Mouse (Mus musculus): Measurements from ENCODE around the gene Eme2. TPM values are rescaled to one million over a fixed set of nuclear protein-coding genes. Genes with fewer than 3 reads are reported as not detected.

Gene Eme2
- total RNA-seq, 2 experiments from 2014 or later, result 24.8 to 27.1 TPM

- DNase-seq, result peak; percentile 78
Measured at GRCm38 (mm10) chr17:24896241-24896992, 1.5 kb upstream of the Eme2 start, which contains the start of gene Nme3. Gene Nme3, plus strand, starts transcription at chr17:24896500.

- DNase-seq, result no peak
Measured at GRCm38 (mm10) chr17:24895571-24896240, 819 bp upstream of the Eme2 start.

GRCm38 (mm10) chr17:24894061-24894994, 559 bp downstream of the Eme2 start:
- no peak for DNase-seq

GRCm38 (mm10) chr17:24893276-24893675, 1.6 kb downstream of the Eme2 start:
- DNase-seq, result no peak

GRCm38 (mm10) chr17:24892785-24893184, 2.1 kb downstream of the Eme2 start:
- no peak for DNase-seq

- no peak for DNase-seq
Measured at GRCm38 (mm10) chr17:24891321-24891720, 3.6 kb downstream of the Eme2 start.

GRCm38 (mm10) chr17:24890151-24891092, 4.5 kb downstream of the Eme2 start:
- DNase-seq, result no peak

GRCm38 (mm10) chr17:24888862-24889261, 6.0 kb downstream of the Eme2 start:
- DNase-seq, result no peak

GRCm38 (mm10) chr17:24887291-24888080, 7.4 kb downstream of the Eme2 start:
- no peak for DNase-seq

- DNase-seq, result no peak
Measured at GRCm38 (mm10) chr17:24886932-24887271, 8.0 kb downstream of the Eme2 start.

- DNase-seq, result peak; percentile 98
Measured at GRCm38 (mm10) chr17:24886134-24886931, 8.6 kb downstream of the Eme2 start, which contains the start of the genes Nubp2 and Spsb3. Gene Nubp2, minus strand, starts transcription at chr17:24886349. Gene Spsb3, plus strand, starts transcription at chr17:24886643.

GRCm38 (mm10) chr17:24885356-24886133, 9.3 kb downstream of the Eme2 start:
- no peak for DNase-seq

GRCm38 (mm10) chr17:24884391-24884790, 10.5 kb downstream of the Eme2 start:
- no peak for DNase-seq

- peak; percentile 71 for DNase-seq
Measured at GRCm38 (mm10) chr17:24881738-24882440, 13.0 kb downstream of the Eme2 start.

- no peak for DNase-seq
Measured at GRCm38 (mm10) chr17:24878531-24878930, 16.4 kb downstream of the Eme2 start.

GRCm38 (mm10) chr17:24878117-24878397, 16.8 kb downstream of the Eme2 start:
- peak; percentile 75 for DNase-seq

- DNase-seq, result no peak
Measured at GRCm38 (mm10) chr17:24877336-24878116, 17.4 kb downstream of the Eme2 start.

GRCm38 (mm10) chr17:24874989-24875388, 19.9 kb downstream of the Eme2 start:
- no peak for DNase-seq

Measured in heart, postnatal 4 days (tissue).